Mouse (Mus musculus) embryonic fibroblast, embryonic 13.5 days (primary cell): Measurements from ENCODE around the gene Myh9. TPM values are rescaled to one million over a fixed set of nuclear protein-coding genes. Genes with fewer than 3 reads are reported as not detected.

Source experiments
- H3K27ac ChIP-seq: 2 replicates; pipeline ENCODE4 v1.5.1; 2012; ENCODE audit warnings: low read length, control low read depth, inconsistent platforms; ENCODE audit not compliant: insufficient read depth
- H3K4me1 ChIP-seq: 2 replicates; pipeline ENCODE4 v1.6.1; 2011; ENCODE audit warnings: low read length; ENCODE audit not compliant: control insufficient read depth, insufficient read depth
- H3K4me3 ChIP-seq: 2 replicates; pipeline ENCODE4 v1.5.1; 2011; ENCODE audit warnings: mild to moderate bottlenecking, control low read depth, low read length; ENCODE audit not compliant: insufficient read depth
- CTCF ChIP-seq: IDR thresholded peaks from 2 replicates; pipeline ENCODE4 v1.5.1; 2011; ENCODE audit warnings: mild to moderate bottlenecking, control low read depth, low read length, moderate library complexity, borderline replicate concordance; ENCODE audit not compliant: insufficient read depth
- POLR2A ChIP-seq: IDR thresholded peaks from 2 replicates; pipeline ENCODE4 v1.6.1; 2011; ENCODE audit warnings: low read depth, mild to moderate bottlenecking, control low read depth, low read length, moderate library complexity
- polyA plus RNA-seq: library from polyadenylated mRNA; stranded (reverse); fragments of >200 nt; gene quantifications from 2 replicates; pipeline ENCODE4 v1.2.4, GENCODE M21; 2011; ENCODE audit warnings: low read depth; ENCODE audit not compliant: missing spikeins, insufficient read length

Myh9 gene
- polyA plus RNA-seq, 1 experiment: 718 TPM

GRCm38 (mm10) chr15:77803747-77804146 lies 38.2 kb downstream of the Myh9 start:
- Histone ChIP-seq H3K27ac (peak overlapping the region; percentile 95), H3K4me1 (peaks cover 69% of the 10 kb centered on the region)
- no peak for TF ChIP-seq CTCF
- TF ChIP-seq POLR2A: no peak

GRCm38 (mm10) chr15:77802992-77803391 lies 39.0 kb downstream of the Myh9 start:
- H3K4me1 ChIP-seq: peaks cover 71% of the 10 kb centered on the region
- H3K27ac ChIP-seq: peak overlapping the region; percentile 95
- H3K4me3 ChIP-seq: no peak overlapping the region
- no peak for TF ChIP-seq POLR2A
- TF ChIP-seq CTCF: no peak

More at GRCm38 (mm10) chr15:77803747-77804146, 38.2 kb downstream of the Myh9 start:
- no peak overlapping the region for H3K4me3 ChIP-seq

DNA sequence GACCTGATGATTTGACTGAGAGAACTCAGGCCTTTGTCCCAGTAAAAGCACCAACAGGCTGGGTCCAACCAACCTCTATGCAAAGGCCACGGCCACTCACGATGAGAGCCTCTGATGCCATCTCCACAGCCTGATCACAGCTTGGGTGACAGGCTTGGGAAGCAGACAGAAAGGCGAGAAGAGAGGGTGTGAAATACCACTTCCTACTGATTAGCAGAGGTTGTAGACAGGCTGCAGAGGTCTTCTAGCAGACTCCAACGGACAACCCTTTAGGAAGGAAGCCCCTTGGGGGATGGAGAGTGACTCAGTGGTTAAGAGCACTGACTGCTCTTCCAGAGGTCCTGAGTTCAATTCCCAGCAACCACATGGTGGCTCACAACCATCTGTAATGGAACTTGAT lies 40.8 kb downstream of the Myh9 start:
- H3K27ac ChIP-seq: peak overlapping the region; percentile 95
- TF ChIP-seq CTCF (no peak), POLR2A (no peak)
- peaks cover 69% of the 10 kb centered on the region for H3K4me1 ChIP-seq
- no peak overlapping the region for H3K4me3 ChIP-seq

- Histone ChIP-seq H3K27ac (peak overlapping the region; percentile 95), H3K4me3 (no peak overlapping the region), H3K4me1 (peaks cover 66% of the 10 kb centered on the region)
- no peak for TF ChIP-seq POLR2A
- TF ChIP-seq CTCF: no peak
These were observed 41.5 kb downstream of the Myh9 start for GRCm38 (mm10) chr15:77800511-77800910.

DNA sequence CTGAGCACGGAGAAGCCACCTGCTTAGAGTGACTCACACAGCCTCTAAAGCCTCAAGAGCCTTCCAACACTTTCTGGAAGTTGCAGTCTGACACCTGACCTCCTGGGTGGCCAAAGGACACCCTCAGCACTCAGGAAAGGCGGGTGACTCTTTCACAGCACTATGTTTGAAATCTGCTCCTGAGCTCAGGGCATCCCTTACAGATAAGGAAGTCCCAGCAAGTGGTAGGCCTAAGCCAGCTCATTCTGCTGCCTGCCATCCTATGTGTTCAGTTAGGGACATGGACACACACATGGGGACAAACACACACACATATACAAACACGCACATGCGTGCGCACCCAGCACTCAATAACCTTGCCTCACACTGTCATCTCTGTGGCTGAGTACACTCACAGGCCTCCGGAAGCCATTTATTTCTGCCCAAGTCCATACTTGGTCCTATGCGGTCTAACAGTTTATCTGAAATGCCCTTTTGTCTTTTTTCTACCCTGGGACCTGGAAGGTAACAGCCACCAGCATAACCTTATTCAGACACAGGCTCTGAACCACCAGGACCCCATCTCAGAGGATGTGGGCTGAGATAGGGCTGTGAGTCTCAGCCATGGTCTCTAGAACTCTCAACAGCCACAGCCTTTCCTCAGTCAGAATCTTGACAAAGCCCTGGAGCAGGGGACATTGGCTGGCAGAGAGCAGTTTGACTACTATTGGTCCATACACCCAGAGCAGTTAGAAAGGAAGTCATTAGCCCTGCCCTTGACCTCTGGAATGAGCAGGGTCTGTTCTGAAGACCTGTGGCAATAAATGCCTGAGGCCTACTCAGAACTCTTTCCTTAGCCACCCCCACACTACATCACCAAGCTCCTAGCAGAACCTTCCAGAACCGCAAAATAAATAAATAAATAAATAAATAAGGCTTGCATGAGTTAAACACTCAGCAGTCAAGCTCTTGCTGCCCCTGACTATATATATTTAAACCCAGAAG lies 42.2 kb downstream of the Myh9 start:
- TF ChIP-seq POLR2A (no peak), CTCF (no peak)
- Histone ChIP-seq H3K4me3 (no peak overlapping the region), H3K27ac (peak overlapping the region; percentile 95), H3K4me1 (peaks cover 67% of the 10 kb centered on the region)

- peaks cover 59% of the 10 kb centered on the region for H3K4me1 ChIP-seq
- peak overlapping the region; percentile 95 for H3K27ac ChIP-seq
- H3K4me3 ChIP-seq: no peak overlapping the region
- TF ChIP-seq CTCF (no peak), POLR2A (no peak)
These were observed 43.1 kb downstream of the Myh9 start for GRCm38 (mm10) chr15:77798664-77799490.

DNA sequence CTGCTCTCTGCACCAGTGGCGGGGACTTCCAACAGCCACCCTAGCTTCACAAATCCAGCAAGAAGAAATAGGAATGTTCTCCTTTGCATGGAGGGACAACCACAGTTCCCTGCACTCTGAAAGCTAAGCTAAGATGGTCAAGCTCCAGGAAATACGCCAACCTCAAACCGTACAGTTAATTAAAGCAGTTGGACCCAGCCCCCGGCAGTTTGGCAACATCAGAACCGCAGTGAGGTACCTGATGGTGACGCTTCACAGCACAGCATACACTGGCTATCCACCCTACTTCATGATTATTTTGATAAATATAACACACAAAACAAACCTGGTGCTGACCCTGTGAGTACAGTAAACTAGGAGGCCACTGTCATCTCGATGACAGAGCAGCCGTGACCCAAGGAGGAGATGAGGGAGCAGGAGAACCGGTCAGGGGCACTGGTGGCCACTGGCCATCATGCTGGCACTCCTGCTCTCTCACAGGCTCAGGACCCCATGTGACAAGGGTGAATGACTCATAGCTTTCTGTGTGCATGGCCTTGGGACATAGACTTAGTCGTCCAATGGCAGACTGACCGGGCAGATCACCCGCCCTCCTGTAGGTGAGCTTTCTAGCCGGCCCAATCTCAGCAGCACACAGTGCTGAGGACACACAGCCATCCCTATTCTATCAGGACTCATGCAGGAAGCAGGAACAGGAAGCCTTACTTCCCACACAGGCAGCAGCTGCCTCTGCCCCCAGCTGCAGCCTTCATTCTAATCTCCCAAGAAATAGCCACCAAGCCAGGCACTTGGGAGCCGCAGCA lies 44.2 kb downstream of the Myh9 start:
- H3K4me3 ChIP-seq: no peak overlapping the region
- H3K27ac ChIP-seq: peak overlapping the region; percentile 95
- TF ChIP-seq CTCF (no peak), POLR2A (no peak)
- peaks cover 55% of the 10 kb centered on the region for H3K4me1 ChIP-seq

- no peak overlapping the region for H3K4me3 ChIP-seq
- peaks cover 53% of the 10 kb centered on the region for H3K4me1 ChIP-seq
- no peak for TF ChIP-seq POLR2A
- TF ChIP-seq CTCF: no peak
- H3K27ac ChIP-seq: peak overlapping the region; percentile 95
These were observed 45.5 kb downstream of the Myh9 start for GRCm38 (mm10) chr15:77796409-77797035.

DNA sequence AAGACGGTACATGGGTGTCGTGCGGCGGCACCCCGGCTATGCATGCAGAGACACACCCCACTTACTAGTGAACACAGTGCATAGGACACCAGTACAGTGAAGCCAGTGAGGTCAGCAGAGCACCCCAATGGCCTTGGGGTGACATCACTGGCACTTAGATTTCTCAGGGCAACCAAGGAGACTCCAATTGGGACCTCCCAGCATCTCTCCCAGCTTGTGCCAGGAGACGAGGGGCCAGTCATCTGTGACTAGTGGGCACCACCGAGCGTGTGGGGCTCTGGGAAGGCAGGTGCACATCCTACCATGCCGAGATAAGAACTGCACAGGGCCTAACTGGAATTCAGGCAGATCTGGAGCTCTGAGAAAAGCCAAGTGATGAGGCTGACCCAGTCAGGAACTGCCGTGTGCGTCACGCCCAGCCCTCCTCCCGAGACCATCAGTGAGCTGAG lies 47.0 kb downstream of the Myh9 start:
- Histone ChIP-seq H3K27ac (peak overlapping the region; percentile 95), H3K4me3 (no peak overlapping the region), H3K4me1 (peaks cover 44% of the 10 kb centered on the region)
- TF ChIP-seq CTCF (no peak), POLR2A (no peak)
